Mouse (Mus musculus) liver, embryonic 18 days (tissue): ENCODE data around the gene Scand1. TPM values are rescaled to one million over a fixed set of nuclear protein-coding genes. Genes with fewer than 3 reads are reported as not detected.

ENCODE experiments used
- polyA plus RNA-seq: library from polyadenylated mRNA; depleted of rRNA; stranded (reverse); fragments of >200 nt; gene quantifications from 2 replicates; pipeline ENCODE4 v1.2.3, GENCODE M21; 2012; rRNA removed

Gene Scand1
- 43.8 and 49.5 TPM in 2 replicates for polyA plus RNA-seq

DNA sequence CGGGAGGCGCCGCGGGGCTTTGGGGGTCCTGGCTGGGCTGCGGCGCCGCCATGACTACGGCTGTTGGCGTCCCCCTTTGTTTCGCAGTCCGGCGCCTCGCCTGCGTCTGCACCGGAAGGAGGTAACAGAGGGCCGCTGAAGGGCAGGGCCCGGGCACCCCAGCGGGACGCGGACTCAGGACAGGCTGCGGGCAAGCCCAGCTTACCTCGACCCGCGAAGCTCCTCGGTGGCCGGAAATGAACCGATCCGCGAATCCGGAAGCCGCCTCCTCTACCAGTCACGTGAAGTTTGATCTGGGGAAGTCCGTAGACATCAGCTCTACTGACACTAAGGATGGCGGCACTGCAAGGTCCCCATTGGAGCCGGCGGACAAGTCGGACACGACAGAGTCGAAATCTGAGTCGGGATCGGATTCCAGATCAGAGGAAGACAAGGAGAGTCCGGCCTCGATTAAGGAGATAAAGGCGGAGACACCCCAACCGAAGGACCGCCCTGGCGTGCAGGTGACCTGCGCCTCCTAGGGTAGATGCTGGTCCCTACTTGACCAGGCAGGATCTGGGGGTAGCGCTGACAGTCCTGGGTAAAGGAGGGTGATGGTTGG is at the start of gene Scand1, which contains the start of gene Cnbd2:
Scand1 (minus strand) TSS at position 408 of the 601 bp plus-strand sequence.
Cnbd2 (plus strand) TSS at position 3 of the 601 bp plus-strand sequence.

Other genes with a start within 250 kb of the Scand1 start
- gene Spag4, start 247.5 kb downstream of the Scand1 start, polyA plus RNA-seq: 0.74 and 1.1 TPM in 2 replicates
- 13.5 and 15.5 TPM in 2 replicates for gene Cpne1, start 200.7 kb downstream of the Scand1 start, polyA plus RNA-seq
- 2.6 and 3.1 TPM in 2 replicates for gene Rbm12, start 200.7 kb downstream of the Scand1 start, polyA plus RNA-seq
- gene Gm28036, start 185.6 kb downstream of the Scand1 start, polyA plus RNA-seq: 1.8 and 2.0 TPM in 2 replicates
- gene Romo1, start 168.7 kb downstream of the Scand1 start, polyA plus RNA-seq: 211 and 226 TPM in 2 replicates
- 38.9 and 45.3 TPM in 2 replicates for gene Nfs1, start 168.5 kb downstream of the Scand1 start, polyA plus RNA-seq
- gene Rbm39, start 132.5 kb downstream of the Scand1 start, polyA plus RNA-seq: 74.7 and 78.9 TPM in 2 replicates
- 2.4 and 3.0 TPM in 2 replicates for gene Phf20, start 116.2 kb downstream of the Scand1 start, polyA plus RNA-seq
- gene Cnbd2, start 405 bp downstream of the Scand1 start, polyA plus RNA-seq: 0.47 and 0.53 TPM in 2 replicates
- gene Epb41l1, start 108.2 kb upstream of the Scand1 start, polyA plus RNA-seq: 2.8 and 3.2 TPM in 2 replicates
- gene Aar2, start 234.9 kb upstream of the Scand1 start, polyA plus RNA-seq: 6.3 and 6.5 TPM in 2 replicates